8 mouse cellular contexts compared by ENCODE assay signal in genomic region chr1:13052067-13052460, GRCm38 (mm10).
A peak's percentile ranks its signal among the peaks of the same experiment; 100 is the strongest.
DNase-seq lines count a peak whose midpoint lies in the region; ATAC-seq and TF ChIP-seq lines count a peak whose summit lies in the region.

No protein-coding gene starts in this region.

- H3K9ac ChIP-seq in embryonic facial prominence, embryonic 15.5 days: no peak overlapping the region
- no peak overlapping the region for H3K9ac ChIP-seq in liver, embryonic 11.5 days (ENCODE audit: low read depth, low read length)
- no peak overlapping the region for H3K9ac ChIP-seq in midbrain, postnatal 0 days (replicated peaks; ENCODE audit: low read length, poor library complexity, severe bottlenecking)

- H3K36me3 ChIP-seq in embryonic facial prominence, embryonic 15.5 days: no peaks in the 10 kb centered on the region
- H3K36me3 ChIP-seq in liver, embryonic 11.5 days (ENCODE audit: control insufficient read depth, insufficient read depth, low read length): no peaks in the 10 kb centered on the region
- H3K36me3 ChIP-seq in midbrain, postnatal 0 days (ENCODE audit: insufficient read depth, low read length): no peaks in the 10 kb centered on the region

- ATAC-seq in embryonic facial prominence, embryonic 15.5 days (ENCODE audit: insufficient number of reproducible peaks, low FRiP score, low TSS enrichment, low read depth): no peak
- ATAC-seq in inflammation-experienced regulatory T-cells, adult 6 months: peak; percentile 50
- 0 out of 2 replicates have a peak, but pooled peaks have one; percentile 23 for ATAC-seq in liver, embryonic 11.5 days (replicated peaks; ENCODE audit: low FRiP score)
- ATAC-seq in midbrain, postnatal 0 days (ENCODE audit: low FRiP score): peak; percentile 35

- peak; percentile 7 for DNase-seq in ovary, postnatal 36 days (ENCODE audit: low spot score)
- no peak for DNase-seq in ovary, postnatal 10 days (ENCODE audit: low spot score)
- DNase-seq in liver, embryonic 11.5 days (ENCODE audit: low spot score): peak; percentile 38
- DNase-seq in midbrain, postnatal 0 days (ENCODE audit: low spot score): peak; percentile 61
- peak; percentile 23 for DNase-seq in thymus, postnatal 4 days

- H3K4me2 ChIP-seq in embryonic facial prominence, embryonic 15.5 days (replicated peaks): peak overlapping the region; percentile 37
- peak overlapping the region; percentile 31 for H3K4me2 ChIP-seq in liver, embryonic 11.5 days
- H3K4me2 ChIP-seq in midbrain, postnatal 0 days (ENCODE audit: low read depth, low read length, poor library complexity, severe bottlenecking): peak overlapping the region; percentile 31; the same call in 1 of the 2 replicates

- TF ChIP-seq POLR2A in bone marrow, adult 2 months (IDR thresholded peaks at IDR 0.05; ENCODE audit: borderline replicate concordance, control insufficient read depth, low read depth, low read length): no peak

- peak overlapping the region; percentile 60 for H3K4me3 ChIP-seq in bone marrow, adult 2 months (replicated peaks; ENCODE audit: control insufficient read depth, low read depth, low read length)
- peak overlapping the region; percentile 16; the same call in 1 of the 2 replicates for H3K4me3 ChIP-seq in embryonic facial prominence, embryonic 15.5 days (replicated peaks)
- H3K4me3 ChIP-seq in liver, embryonic 11.5 days (ENCODE audit: low read depth, low read length): no peak overlapping the region
- H3K4me3 ChIP-seq in midbrain, postnatal 0 days (ENCODE audit: low read depth, low read length): no peak overlapping the region

- H3K9me3 ChIP-seq in embryonic facial prominence, embryonic 15.5 days (replicated peaks): no peaks in the 10 kb centered on the region
- no peaks in the 10 kb centered on the region for H3K9me3 ChIP-seq in liver, embryonic 11.5 days (ENCODE audit: control insufficient read depth, low read length)
- no peaks in the 10 kb centered on the region for H3K9me3 ChIP-seq in midbrain, postnatal 0 days (ENCODE audit: low read length)

- peak; percentile 25; the same call in 1 of the 2 replicates for TF ChIP-seq CTCF in bone marrow, adult 2 months (IDR thresholded peaks at IDR 0.05; ENCODE audit: control insufficient read depth, insufficient read depth, low read length)
- peak; percentile 76 for TF ChIP-seq CTCF in midbrain, postnatal 0 days (IDR thresholded peaks at IDR 0.05)

- no peaks in the 10 kb centered on the region for H3K27me3 ChIP-seq in embryonic facial prominence, embryonic 15.5 days
- peaks cover 2% of the 10 kb centered on the region; the same call in 1 of the 2 replicates for H3K27me3 ChIP-seq in liver, embryonic 11.5 days (replicated peaks; ENCODE audit: control insufficient read depth, insufficient read depth, low read length)
- no peaks in the 10 kb centered on the region for H3K27me3 ChIP-seq in midbrain, postnatal 0 days (ENCODE audit: insufficient read depth, low read length)

- H3K4me1 ChIP-seq in bone marrow, adult 2 months (ENCODE audit: control insufficient read depth, insufficient read depth, low read length): peaks cover 1% of the 10 kb centered on the region; the same call in 1 of the 2 replicates
- no peaks in the 10 kb centered on the region for H3K4me1 ChIP-seq in embryonic facial prominence, embryonic 15.5 days
- H3K4me1 ChIP-seq in liver, embryonic 11.5 days (replicated peaks; ENCODE audit: control insufficient read depth, insufficient read depth, low read length): no peaks in the 10 kb centered on the region
- H3K4me1 ChIP-seq in midbrain, postnatal 0 days (ENCODE audit: insufficient read depth, low read length): no peaks in the 10 kb centered on the region

- WGBS in bone marrow, adult 2 months: 11% methylated on average over 7 of the region's 7 CpGs
- 8% methylated on average over 7 of the region's 7 CpGs for WGBS in embryonic facial prominence, embryonic 15.5 days
- WGBS in liver, embryonic 11.5 days: 11% methylated on average over 7 of the region's 7 CpGs
- 14% methylated on average over 7 of the region's 7 CpGs for WGBS in midbrain, postnatal 0 days

- no peak overlapping the region for H3K27ac ChIP-seq in bone marrow, adult 2 months (ENCODE audit: control insufficient read depth, insufficient read depth, low read depth, low read length, poor library complexity)
- no peak overlapping the region for H3K27ac ChIP-seq in embryonic facial prominence, embryonic 15.5 days (replicated peaks)
- H3K27ac ChIP-seq in liver, embryonic 11.5 days (ENCODE audit: low read depth, low read length): no peak overlapping the region
- H3K27ac ChIP-seq in midbrain, postnatal 0 days (ENCODE audit: low read depth, low read length): no peak overlapping the region

Comparison
In these comparisons a context has a peak if more than half of its experiments do, and no peak if none do; other contexts are left out.
1. H3K4me3 ChIP-seq: peak in bone marrow, adult 2 months (single experiment) and embryonic facial prominence, embryonic 15.5 days (single experiment); none in liver, embryonic 11.5 days (single experiment) and midbrain, postnatal 0 days (single experiment).
2. Peak in every context shown above with its lines, with median percentiles within 50 percentile points of each other: H3K4me2 ChIP-seq.